Mouse (Mus musculus) neural tube, embryonic 14.5 days (tissue): ENCODE measurements at regions not wholly inside any gene's neighbourhood (a gene's known extent, or its start where the extent isn't known, plus 50 kb on each side); places are given as distances from the start of the nearest gene placed in this dataset.
A peak's percentile ranks its signal among the peaks of the same experiment; 100 is the strongest.
"Not testable (repeated sequence)": the region's sequence is repeated elsewhere in the genome, so short reads cannot be mapped to it uniquely, and the experiment has no call there.

Experiments
- ATAC-seq: fragments of 200-750 bp; cut with Nextera tagmentation; 2 replicates; pipeline ENCODE4 v1.8.0; 2017; ENCODE audit warnings: low read depth, mild to moderate bottlenecking, moderate TSS enrichment, moderate library complexity
- H3K27ac ChIP-seq: fragments of 300-500 bp; sonication (generic); 2 replicates; pipeline ENCODE4 v1.5.1; 2014; ENCODE audit warnings: low read depth, mild to moderate bottlenecking, control low read depth, low read length, moderate library complexity, mixed read lengths
- H3K27me3 ChIP-seq: fragments of 300-500 bp; sonication (generic); 2 replicates; pipeline ENCODE4 v1.6.1; 2014; ENCODE audit warnings: low read length; ENCODE audit not compliant: control insufficient read depth, insufficient read depth
- H3K36me3 ChIP-seq: fragments of 300-500 bp; sonication (generic); 2 replicates; pipeline ENCODE4 v1.6.1; 2014; ENCODE audit warnings: low read length, mixed read lengths; ENCODE audit not compliant: control insufficient read depth, insufficient read depth
- H3K4me1 ChIP-seq: fragments of 300-500 bp; sonication (generic); 2 replicates; pipeline ENCODE4 v1.6.1; 2014; ENCODE audit warnings: low read length; ENCODE audit not compliant: control insufficient read depth, insufficient read depth
- H3K4me2 ChIP-seq: fragments of 300-500 bp; sonication (generic); 2 replicates; pipeline ENCODE4 v1.6.1; 2014; ENCODE audit warnings: mild to moderate bottlenecking, low read depth, low read length, control low read depth
- H3K4me3 ChIP-seq: fragments of 300-500 bp; sonication (generic); 2 replicates; pipeline ENCODE4 v1.5.1; 2014; ENCODE audit warnings: low read depth, low read length, control low read depth, mixed read lengths
- H3K9ac ChIP-seq: fragments of 300-500 bp; sonication (generic); replicated peaks from 2 replicates; pipeline ENCODE4 v1.6.1; 2014; ENCODE audit warnings: low read depth, mild to moderate bottlenecking, control low read depth, low read length, mixed read lengths
- H3K9me3 ChIP-seq: fragments of 300-500 bp; sonication (generic); 2 replicates; pipeline ENCODE4 v1.6.1; 2016; ENCODE audit warnings: low read length; ENCODE audit not compliant: control insufficient read depth
- WGBS: fragments of 180-500 bp; shearing (Covaris S2); extraction: QIAGEN DNeasy Blood & Tissue Kit; methylation state at CpG from one replicate; pipeline ENCODE4 v1.1.7; 2014; 5-methylcytosine and 5-hydroxymethylcytosine counted together

GRCm38 (mm10) chr14:74252189-74253145 is 388.2 kb upstream of the Htr2a start:
- Histone ChIP-seq H3K9ac (no peak overlapping the region), H3K4me3 (no peak overlapping the region), H3K9me3 (no peaks in the 10 kb centered on the region), H3K27me3 (no peaks in the 10 kb centered on the region), H3K27ac (no peak overlapping the region), H3K4me2 (no peak overlapping the region), H3K36me3 (no peaks in the 10 kb centered on the region), H3K4me1 (no peaks in the 10 kb centered on the region)
- no peak; the same call in 1 of the 2 replicates for ATAC-seq
- WGBS, result 76% methylated on average over 10 of the region's 10 CpGs

- ATAC-seq, result no peak
These were observed 385.6 kb upstream of the Htr2a start for GRCm38 (mm10) chr14:74255000-74255399.

GRCm38 (mm10) chr14:74259437-74259836 is 381.2 kb upstream of the Htr2a start:
- no peaks in the 10 kb centered on the region for H3K27me3 ChIP-seq
- H3K4me3 ChIP-seq, result no peak overlapping the region
- no peak for ATAC-seq
- no peaks in the 10 kb centered on the region for H3K9me3 ChIP-seq
- no peak overlapping the region for H3K4me2 ChIP-seq
- no peak overlapping the region for H3K27ac ChIP-seq
- no peak overlapping the region for H3K9ac ChIP-seq
- no peaks in the 10 kb centered on the region for H3K36me3 ChIP-seq
- no peaks in the 10 kb centered on the region for H3K4me1 ChIP-seq

More at GRCm38 (mm10) chr14:74255000-74255399, 385.6 kb upstream of the Htr2a start:
- Histone ChIP-seq H3K4me3 (no peak overlapping the region), H3K27me3 (no peaks in the 10 kb centered on the region), H3K27ac (no peak overlapping the region), H3K4me1 (no peaks in the 10 kb centered on the region), H3K4me2 (no peak overlapping the region), H3K36me3 (no peaks in the 10 kb centered on the region), H3K9ac (no peak overlapping the region), H3K9me3 (no peaks in the 10 kb centered on the region)

DNA sequence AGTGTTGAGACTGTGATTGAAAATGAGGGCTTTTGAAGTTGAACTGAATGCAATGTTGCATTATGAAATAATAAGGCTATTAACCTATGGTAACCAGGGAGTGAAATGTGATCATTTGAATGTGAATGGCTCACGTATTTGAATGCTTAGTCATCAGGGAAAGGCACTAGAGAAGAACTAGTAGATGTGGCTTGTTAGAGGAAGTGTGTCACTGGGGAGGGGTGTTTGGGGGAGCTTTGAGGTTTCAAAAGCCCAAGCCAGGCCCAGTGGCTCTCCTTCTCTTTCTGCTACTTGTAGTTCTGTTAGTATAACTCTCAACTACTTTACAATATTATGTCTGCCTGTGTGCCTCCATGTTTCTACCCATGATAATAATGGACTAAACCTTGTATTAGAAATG is 373.6 kb upstream of the Htr2a start:
- no peak overlapping the region for H3K4me2 ChIP-seq
- no peak overlapping the region for H3K27ac ChIP-seq
- no peaks in the 10 kb centered on the region for H3K9me3 ChIP-seq
- H3K36me3 ChIP-seq, result no peaks in the 10 kb centered on the region
- H3K9ac ChIP-seq, result no peak overlapping the region
- H3K27me3 ChIP-seq, result no peaks in the 10 kb centered on the region
- WGBS, result 59% methylated on average over 1 of the region's 1 CpGs
- H3K4me3 ChIP-seq, result no peak overlapping the region
- ATAC-seq, result no peak
- H3K4me1 ChIP-seq, result no peaks in the 10 kb centered on the region

- Histone ChIP-seq H3K4me1 (no peaks in the 10 kb centered on the region), H3K9ac (no peak overlapping the region), H3K36me3 (no peaks in the 10 kb centered on the region), H3K4me2 (no peak overlapping the region), H3K27me3 (no peaks in the 10 kb centered on the region), H3K9me3 (no peaks in the 10 kb centered on the region), H3K27ac (no peak overlapping the region), H3K4me3 (no peak overlapping the region)
- WGBS, result 89% methylated on average over 3 of the region's 3 CpGs
- no peak for ATAC-seq
These were observed 346.1 kb upstream of the Htr2a start for GRCm38 (mm10) chr14:74294560-74294959.

DNA sequence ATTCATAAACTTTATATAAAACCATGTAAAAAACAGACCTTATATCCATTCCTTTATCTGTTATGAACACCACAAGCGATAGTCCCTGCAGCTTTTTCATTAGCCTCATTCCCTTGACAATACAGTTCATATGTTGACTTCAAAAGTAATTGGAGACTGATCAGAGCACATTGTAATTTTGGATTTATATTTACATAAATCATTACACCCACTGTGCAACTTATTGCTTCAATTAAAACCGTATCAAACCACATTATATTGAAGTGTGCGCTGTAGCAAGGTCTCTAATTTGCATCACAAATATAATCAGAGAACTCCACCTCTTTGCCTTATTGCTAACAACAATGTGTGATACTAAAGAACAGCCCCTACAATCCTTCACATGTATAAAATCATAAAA is 336.2 kb upstream of the Htr2a start:
- Histone ChIP-seq H3K9me3 (no peaks in the 10 kb centered on the region), H3K27me3 (no peaks in the 10 kb centered on the region), H3K36me3 (no peaks in the 10 kb centered on the region), H3K4me1 (no peaks in the 10 kb centered on the region), H3K4me3 (no peak overlapping the region), H3K4me2 (no peak overlapping the region), H3K27ac (no peak overlapping the region), H3K9ac (no peak overlapping the region)
- 40% methylated on average over 3 of the region's 3 CpGs for WGBS
- ATAC-seq, result peak; percentile 87

GRCm38 (mm10) chr14:74306717-74307307 is 333.8 kb upstream of the Htr2a start:
- H3K27ac ChIP-seq, result no peak overlapping the region

DNA sequence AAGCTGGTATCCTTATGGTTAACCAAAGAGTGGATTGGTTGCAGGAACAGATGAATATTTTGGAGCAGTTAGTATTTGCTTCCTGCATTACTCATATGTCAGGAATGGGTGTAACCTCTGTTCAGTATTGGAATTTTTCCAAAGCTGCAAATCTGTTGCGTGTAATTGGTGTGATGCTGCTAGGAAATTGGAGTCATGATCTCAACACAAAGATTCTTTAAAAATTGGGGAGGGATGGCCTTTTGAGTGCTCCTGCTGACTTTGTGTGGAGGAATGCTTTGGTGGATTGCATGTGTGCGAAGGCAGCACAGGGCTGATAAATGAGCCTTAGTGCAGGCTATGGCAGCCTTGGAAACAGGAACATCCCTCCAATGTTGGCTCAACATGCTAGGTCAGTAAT is 331.2 kb upstream of the Htr2a start:
- not testable (repeated sequence) for H3K4me2 ChIP-seq, ATAC-seq, H3K4me3 ChIP-seq, H3K27me3 ChIP-seq, H3K4me1 ChIP-seq, H3K36me3 ChIP-seq, H3K9me3 ChIP-seq, H3K9ac ChIP-seq, H3K27ac ChIP-seq
- 85% methylated on average over 2 of the region's 2 CpGs for WGBS

More at GRCm38 (mm10) chr14:74306717-74307307, 333.8 kb upstream of the Htr2a start:
- H3K36me3 ChIP-seq, result no peaks in the 10 kb centered on the region
- WGBS, result 87% methylated on average over 16 of the region's 16 CpGs
- H3K4me1 ChIP-seq, result no peaks in the 10 kb centered on the region
- H3K27me3 ChIP-seq, result no peaks in the 10 kb centered on the region
- no peak overlapping the region for H3K4me2 ChIP-seq
- ATAC-seq, result no peak
- no peaks in the 10 kb centered on the region for H3K9me3 ChIP-seq
- no peak overlapping the region for H3K4me3 ChIP-seq
- no peak overlapping the region for H3K9ac ChIP-seq

DNA sequence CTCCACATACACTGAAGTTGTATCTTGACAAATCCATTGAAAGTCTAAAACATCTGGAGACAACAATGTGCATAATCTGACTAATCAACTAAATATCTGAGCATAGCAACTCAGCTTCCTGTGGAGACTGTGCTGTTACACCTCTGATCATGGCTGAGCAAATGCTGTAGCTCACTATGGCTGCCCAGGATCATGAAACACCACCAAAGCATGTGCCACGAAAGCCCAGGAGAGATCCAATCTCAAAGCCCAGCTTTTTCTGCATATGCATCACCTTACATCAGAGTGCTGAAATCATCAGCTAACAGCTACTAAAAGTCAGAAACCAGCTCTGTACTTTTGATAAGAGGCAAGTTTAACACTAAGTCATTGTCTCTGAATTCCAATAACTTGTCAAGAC is 313.3 kb upstream of the Htr2a start:
- H3K9me3 ChIP-seq, result no peaks in the 10 kb centered on the region
- H3K36me3 ChIP-seq, result no peaks in the 10 kb centered on the region
- H3K4me1 ChIP-seq, result no peaks in the 10 kb centered on the region
- H3K4me3 ChIP-seq, result no peak overlapping the region
- no peak overlapping the region for H3K4me2 ChIP-seq
- no peak overlapping the region for H3K27ac ChIP-seq
- 86% methylated on average over 1 of the region's 1 CpGs for WGBS
- H3K9ac ChIP-seq, result no peak overlapping the region
- ATAC-seq, result no peak
- no peaks in the 10 kb centered on the region for H3K27me3 ChIP-seq
